28 mouse cellular contexts compared by ENCODE assay signal in genomic region chr11:5203054-5203453, GRCm38 (mm10). TPM values are rescaled to one million over a fixed set of nuclear protein-coding genes. Genes with fewer than 3 reads are reported as not detected.
DNase-seq lines count a peak whose midpoint lies in the region; ATAC-seq and TF ChIP-seq lines count a peak whose summit lies in the region.
"Had no signal": no experiment of that assay in that cellular context is flagged by ENCODE, and none has a peak within 500 bp of the region (broad histone marks: within the 10 kb centered on the region; RNA-seq: fewer than 3 reads in every experiment).

No protein-coding gene starts in this region.

- peaks cover 38% of the 10 kb centered on the region for H3K36me3 ChIP-seq in forebrain, embryonic 10.5 days (replicated peaks)
- 0 out of 2 replicates have a peak, but pooled peaks cover 2% of the 10 kb centered on the region for H3K36me3 ChIP-seq in forebrain, embryonic 12.5 days (replicated peaks)
- H3K36me3 ChIP-seq in kidney, embryonic 15.5 days = peaks cover 53% of the 10 kb centered on the region
- peaks cover 72% of the 10 kb centered on the region for H3K36me3 ChIP-seq in limb, embryonic 12.5 days
- peaks cover 23% of the 10 kb centered on the region for H3K36me3 ChIP-seq in limb, embryonic 10.5 days
- H3K36me3 ChIP-seq in myocyte (ENCODE audit: control insufficient read depth, insufficient read depth) = peaks cover 20% of the 10 kb centered on the region
- H3K36me3 ChIP-seq: G1E had no signal

- H3K4me3 ChIP-seq in forebrain, embryonic 10.5 days = no peak overlapping the region
- H3K4me3 ChIP-seq in forebrain, embryonic 12.5 days (replicated peaks) = no peak overlapping the region
- no peak overlapping the region for H3K4me3 ChIP-seq in kidney, embryonic 15.5 days (replicated peaks)
- H3K4me3 ChIP-seq in limb, embryonic 12.5 days (replicated peaks) = no peak overlapping the region
- no peak overlapping the region for H3K4me3 ChIP-seq in limb, embryonic 10.5 days
- H3K4me3 ChIP-seq in myocyte = no peak overlapping the region
- H3K4me3 ChIP-seq: embryonic facial prominence, embryonic 12.5 days; embryonic facial prominence, embryonic 15.5 days; erythroblast, embryonic 14.5 days had no signal

- H3K79me2 ChIP-seq in myocyte (ENCODE audit: control insufficient read depth, insufficient read depth) = no peaks in the 10 kb centered on the region

- H3K27me3 ChIP-seq in forebrain, embryonic 10.5 days (ENCODE audit: poor library complexity, severe bottlenecking) = no peaks in the 10 kb centered on the region
- no peaks in the 10 kb centered on the region for H3K27me3 ChIP-seq in forebrain, embryonic 12.5 days
- H3K27me3 ChIP-seq in kidney, embryonic 15.5 days = no peaks in the 10 kb centered on the region
- H3K27me3 ChIP-seq in limb, embryonic 12.5 days = no peaks in the 10 kb centered on the region
- no peaks in the 10 kb centered on the region for H3K27me3 ChIP-seq in limb, embryonic 10.5 days (ENCODE audit: low read depth, poor library complexity, severe bottlenecking)
- no peaks in the 10 kb centered on the region for H3K27me3 ChIP-seq in myocyte (ENCODE audit: control insufficient read depth, insufficient read depth, insufficient read length)
- H3K27me3 ChIP-seq: CH12.LX; embryonic facial prominence, embryonic 12.5 days; embryonic facial prominence, embryonic 15.5 days; Patski had no signal

- no peaks in the 10 kb centered on the region for H3K9me3 ChIP-seq in forebrain, embryonic 10.5 days
- no peaks in the 10 kb centered on the region for H3K9me3 ChIP-seq in forebrain, embryonic 12.5 days
- H3K9me3 ChIP-seq in kidney, embryonic 15.5 days (replicated peaks) = no peaks in the 10 kb centered on the region
- no peaks in the 10 kb centered on the region for H3K9me3 ChIP-seq in limb, embryonic 12.5 days
- H3K9me3 ChIP-seq in limb, embryonic 10.5 days (replicated peaks) = no peaks in the 10 kb centered on the region
- H3K9me3 ChIP-seq: embryonic facial prominence, embryonic 12.5 days; embryonic facial prominence, embryonic 15.5 days; G1E had no signal

- 88% methylated on average over 6 of the region's 6 CpGs for WGBS in forebrain, embryonic 10.5 days
- 89% methylated on average over 6 of the region's 6 CpGs for WGBS in forebrain, embryonic 12.5 days
- WGBS in kidney, embryonic 15.5 days = 79% methylated on average over 6 of the region's 6 CpGs
- 86% methylated on average over 6 of the region's 6 CpGs for WGBS in limb, embryonic 12.5 days
- 89% methylated on average over 6 of the region's 6 CpGs for WGBS in limb, embryonic 10.5 days

- peaks cover 24% of the 10 kb centered on the region for H3K4me1 ChIP-seq in forebrain, embryonic 10.5 days
- H3K4me1 ChIP-seq in forebrain, embryonic 12.5 days = peaks cover 18% of the 10 kb centered on the region; the same call in 1 of the 2 replicates
- peaks cover 26% of the 10 kb centered on the region for H3K4me1 ChIP-seq in kidney, embryonic 15.5 days
- peaks cover 8% of the 10 kb centered on the region; the same call in 1 of the 2 replicates for H3K4me1 ChIP-seq in limb, embryonic 12.5 days (replicated peaks)
- peaks cover 6% of the 10 kb centered on the region; the same call in 1 of the 2 replicates for H3K4me1 ChIP-seq in limb, embryonic 10.5 days

- no peak overlapping the region for H3K9ac ChIP-seq in forebrain, embryonic 12.5 days
- no peak overlapping the region for H3K9ac ChIP-seq in kidney, embryonic 15.5 days
- H3K9ac ChIP-seq in limb, embryonic 12.5 days (replicated peaks) = no peak overlapping the region
- H3K9ac ChIP-seq: embryonic facial prominence, embryonic 12.5 days; embryonic facial prominence, embryonic 15.5 days had no signal

- DNase-seq in forebrain, embryonic 10.5 days (ENCODE audit: extremely low spot score, low spot score) = no peak
- DNase-seq in kidney, postnatal 14 days = no peak
- DNase-seq in limb, embryonic 10.5 days (ENCODE audit: low spot score) = no peak
- no peak for DNase-seq in spleen, postnatal 10 days (ENCODE audit: low spot score in 2 of 2)
- DNase-seq: adrenal gland, adult 8-10 months; adrenal gland, postnatal 14 days; adrenal gland, postnatal 36 days; B cell, adult 2 months; cerebellum, adult 11-12 months; cerebellum, adult 2 months; cerebellum, adult 9-10 months; cerebellum, postnatal 10 days; cerebellum, postnatal 36 days; embryo, embryonic 11 days had no signal

- H3K27ac ChIP-seq in forebrain, embryonic 10.5 days = 0 out of 2 replicates have a peak overlapping the region, but pooled peaks have one; percentile 35
- H3K27ac ChIP-seq in forebrain, embryonic 12.5 days = no peak overlapping the region
- peak overlapping the region; percentile 70; the same call in 1 of the 2 replicates for H3K27ac ChIP-seq in kidney, embryonic 15.5 days
- H3K27ac ChIP-seq in limb, embryonic 12.5 days = peak overlapping the region; percentile 24; the same call in 1 of the 2 replicates
- no peak overlapping the region for H3K27ac ChIP-seq in limb, embryonic 10.5 days

- no peak for ATAC-seq in forebrain, embryonic 12.5 days (ENCODE audit: low FRiP score)
- no peak for ATAC-seq in kidney, embryonic 15.5 days (replicated peaks; ENCODE audit: low FRiP score)
- ATAC-seq in limb, embryonic 12.5 days (ENCODE audit: insufficient number of reproducible peaks, insufficient read depth, low FRiP score, low TSS enrichment, low read depth) = no peak
- ATAC-seq: activated CD4-positive, CD25-positive, alpha-beta regulatory T cell, adult 4 months; CD4-positive, CD25-positive, alpha-beta regulatory T cell, adult 4 months; forebrain, embryonic 14.5 days; forebrain, embryonic 16.5 days; Patski had no signal

- H3K4me2 ChIP-seq in forebrain, embryonic 12.5 days = no peak overlapping the region
- H3K4me2 ChIP-seq in kidney, embryonic 15.5 days = no peak overlapping the region
- no peak overlapping the region for H3K4me2 ChIP-seq in limb, embryonic 12.5 days
- H3K4me2 ChIP-seq in myocyte (ENCODE audit: low read depth) = peak overlapping the region; percentile 82
- H3K4me2 ChIP-seq: embryonic facial prominence, embryonic 12.5 days; embryonic facial prominence, embryonic 15.5 days had no signal

- H3ac ChIP-seq in myocyte (ENCODE audit: control insufficient read depth, insufficient read length) = no peak overlapping the region

- no peak for TF ChIP-seq POLR2A in myocyte (IDR thresholded peaks at IDR 0.05; ENCODE audit: insufficient read length, low read depth)

TF ChIP-seq in myocyte, 11 proteins besides CTCF, POLR2A, EP300 and RAD21:
- TF ChIP-seq CEBPB (IDR thresholded peaks at IDR 0.05; ENCODE audit: insufficient read depth, poor library complexity, severe bottlenecking) (no peak), MYOD1 (IDR thresholded peaks at IDR 0.05; ENCODE audit: control insufficient read depth in 1 of 3, insufficient read length in 2 of 3, low read depth in 2 of 3) (peak in 2 of 3 experiments; percentile 61 to 76), SRF (IDR thresholded peaks at IDR 0.05; ENCODE audit: control insufficient read depth, insufficient read length, low read depth) (no peak), MAX (IDR thresholded peaks at IDR 0.05; ENCODE audit: low read depth) (no peak), TCF3 (IDR thresholded peaks at IDR 0.05; ENCODE audit: insufficient read length, low read depth) (no peak), REST (IDR thresholded peaks at IDR 0.05; ENCODE audit: insufficient read depth, insufficient read length) (no peak), USF1 (IDR thresholded peaks at IDR 0.05; ENCODE audit: low read depth) (no peak), E2F4 (IDR thresholded peaks at IDR 0.05; ENCODE audit: insufficient read depth) (no peak), TCF12 (IDR thresholded peaks at IDR 0.05; ENCODE audit: insufficient read depth, poor library complexity, severe bottlenecking) (no peak), POLR2AphosphoS2 (IDR thresholded peaks at IDR 0.05; ENCODE audit: insufficient read length, low read depth) (peak; percentile 30), MYOG (IDR thresholded peaks at IDR 0.05; ENCODE audit: control insufficient read depth in 1 of 3, insufficient read depth in 1 of 3, insufficient read length in 2 of 3, low read depth in 2 of 3) (peak in 2 of 3 experiments; percentile 74)

RNA-seq across cellular contexts. Expression of gene Emid1, which starts 51.0 kb away (rescaled TPM):
- polyA plus RNA-seq in forebrain, embryonic 10.5 days (2016; fragmentation: Nextera tagmentation; extraction: Ambion mirVana) = 29.0 and 31.3 TPM in 2 replicates
- polyA plus RNA-seq in forebrain, embryonic 12.5 days (2016; fragmentation: Nextera tagmentation; extraction: Ambion mirVana) = 16.0 and 18.2 TPM in 2 replicates
- polyA plus RNA-seq in kidney, embryonic 15.5 days (2015; fragmentation: Nextera tagmentation; extraction: Ambion mirVana) = 190 and 191 TPM in 2 replicates
- 16.4 and 18.2 TPM in 2 replicates for polyA plus RNA-seq in limb, embryonic 12.5 days (2016; fragmentation: Nextera tagmentation; extraction: Ambion mirVana)
- 12.1 and 12.3 TPM in 2 replicates for polyA plus RNA-seq in limb, embryonic 10.5 days (2016; fragmentation: Nextera tagmentation; extraction: Ambion mirVana)
- polyA plus RNA-seq in myocyte (2012; fragmentation: generic; extraction: Trizol) = 0.04 TPM
- polyA plus RNA-seq: activated CD4-positive, CD25-positive, alpha-beta regulatory T cell, adult 4 months; G1E; Patski had no signal

RNA-seq across cellular contexts. Expression of gene Kremen1, which starts 58.3 kb away (rescaled TPM):
- polyA plus RNA-seq in forebrain, embryonic 10.5 days (2016; fragmentation: Nextera tagmentation; extraction: Ambion mirVana) = 11.4 TPM in 2 replicates
- polyA plus RNA-seq in forebrain, embryonic 12.5 days (2016; fragmentation: Nextera tagmentation; extraction: Ambion mirVana) = 11.9 and 12.0 TPM in 2 replicates
- polyA plus RNA-seq in kidney, embryonic 15.5 days (2015; fragmentation: Nextera tagmentation; extraction: Ambion mirVana) = 21.8 and 22.9 TPM in 2 replicates
- 24.2 and 26.2 TPM in 2 replicates for polyA plus RNA-seq in limb, embryonic 12.5 days (2016; fragmentation: Nextera tagmentation; extraction: Ambion mirVana)
- polyA plus RNA-seq in limb, embryonic 10.5 days (2016; fragmentation: Nextera tagmentation; extraction: Ambion mirVana) = 16.8 and 17.8 TPM in 2 replicates
- 79.3 TPM for polyA plus RNA-seq in myocyte (2012; fragmentation: generic; extraction: Trizol)

Comparison
In these comparisons a context has a peak if more than half of its experiments do, and no peak if none do; other contexts are left out.
1. H3K27ac ChIP-seq: peak in forebrain, embryonic 10.5 days (single experiment), kidney, embryonic 15.5 days (single experiment) and limb, embryonic 12.5 days (single experiment); none in forebrain, embryonic 12.5 days (single experiment) and limb, embryonic 10.5 days (single experiment).
2. RNA of gene Emid1, which starts 51.0 kb away (polyA plus RNA-seq): 190 to 191 TPM in kidney, embryonic 15.5 days, 29.0 to 31.3 TPM in forebrain, embryonic 10.5 days, 16.4 to 18.2 TPM in limb, embryonic 12.5 days, 16.0 to 18.2 TPM in forebrain, embryonic 12.5 days and 12.1 to 12.3 TPM in limb, embryonic 10.5 days; 0.04 TPM in myocyte (single experiment); every median in the first group is over 10 times any median in the second.